8 mouse cellular contexts compared by ENCODE assay signal in genomic region chr11:87763988-87764876, GRCm38 (mm10). TPM values are rescaled to one million over a fixed set of nuclear protein-coding genes. Genes with fewer than 3 reads are reported as not detected.
DNase-seq lines count a peak whose midpoint lies in the region; ATAC-seq lines count a peak whose summit lies in the region.

No protein-coding gene starts in this region.

- no peaks in the 10 kb centered on the region for H3K9me3 ChIP-seq in embryonic facial prominence, embryonic 12.5 days
- no peaks in the 10 kb centered on the region for H3K9me3 ChIP-seq in liver, embryonic 13.5 days (replicated peaks)

- intact Hi-C loops in gastrocnemius, postnatal 14 days (cut with DNase I; ENCODE audit: low total_unique reads): no loop called here

- peaks cover 85% of the 10 kb centered on the region for H3K27me3 ChIP-seq in embryonic facial prominence, embryonic 12.5 days
- peaks cover 71% of the 10 kb centered on the region for H3K27me3 ChIP-seq in liver, embryonic 13.5 days

- peaks cover 19% of the 10 kb centered on the region for H3K4me1 ChIP-seq in embryonic facial prominence, embryonic 12.5 days
- peaks cover 48% of the 10 kb centered on the region for H3K4me1 ChIP-seq in liver, embryonic 13.5 days (replicated peaks)

- ATAC-seq in embryonic facial prominence, embryonic 12.5 days (ENCODE audit: insufficient number of reproducible peaks, insufficient read depth, low FRiP score, low TSS enrichment): 0 out of 2 replicates have a peak, but pooled peaks have one; percentile 23
- ATAC-seq in liver, embryonic 13.5 days (ENCODE audit: low read depth): no peak

- no peaks in the 10 kb centered on the region for H3K36me3 ChIP-seq in embryonic facial prominence, embryonic 12.5 days
- no peaks in the 10 kb centered on the region for H3K36me3 ChIP-seq in liver, embryonic 13.5 days

- H3K27ac ChIP-seq in embryonic facial prominence, embryonic 12.5 days: no peak overlapping the region
- H3K27ac ChIP-seq in liver, embryonic 13.5 days: no peak overlapping the region

- peak overlapping the region; percentile 45 for H3K9ac ChIP-seq in embryonic facial prominence, embryonic 12.5 days
- peak overlapping the region; percentile 40; the same call in 1 of the 2 replicates for H3K9ac ChIP-seq in liver, embryonic 13.5 days

- peak overlapping the region; percentile 44 for H3K4me3 ChIP-seq in embryonic facial prominence, embryonic 12.5 days
- H3K4me3 ChIP-seq in liver, embryonic 13.5 days (replicated peaks): peak overlapping the region; percentile 47

- H3K4me2 ChIP-seq in embryonic facial prominence, embryonic 12.5 days (replicated peaks): peak overlapping the region; percentile 86
- peak overlapping the region; percentile 72 for H3K4me2 ChIP-seq in liver, embryonic 13.5 days

- under 1% methylated on average over 65 of the region's 65 CpGs for WGBS in embryonic facial prominence, embryonic 12.5 days
- 9% methylated on average over 65 of the region's 65 CpGs for WGBS in liver, embryonic 13.5 days (ENCODE audit: insufficient replicate concordance)

- peak; percentile 28 for DNase-seq in kidney, adult 11 months
- DNase-seq in kidney, adult 9 months: no peak
- DNase-seq in adrenal gland, postnatal 14 days: peak; percentile 79
- DNase-seq in kidney, adult 18-20 months: peak; percentile 49
- DNase-seq in liver, embryonic 13.5 days: no peak
- peak; percentile 75 for DNase-seq in retina, embryonic 14.5 days (ENCODE audit: low spot score)
- DNase-seq in gastrocnemius, postnatal 14 days: no peak

RNA-seq across cellular contexts. Expression of gene Tspoap1, which starts 3.9 kb away (rescaled TPM):
- 2.8 and 3.9 TPM in 2 replicates for total RNA-seq in adrenal gland, postnatal 14 days (2021)
- 5.1 and 8.6 TPM in 2 replicates for polyA plus RNA-seq in embryonic facial prominence, embryonic 12.5 days (2016; fragmentation: Nextera tagmentation; extraction: Ambion mirVana)
- 2.7 and 3.1 TPM in 2 replicates for polyA plus RNA-seq in liver, embryonic 13.5 days (2015; fragmentation: Nextera tagmentation; extraction: Ambion mirVana)
- total RNA-seq in gastrocnemius, postnatal 14 days (2021): under 1 TPM; 0.04 TPM

RNA-seq across cellular contexts. Expression of gene Supt4a, which starts 26.9 kb away (rescaled TPM):
- total RNA-seq in adrenal gland, postnatal 14 days (2021): 56.5 and 74.2 TPM in 2 replicates
- polyA plus RNA-seq in embryonic facial prominence, embryonic 12.5 days (2016; fragmentation: Nextera tagmentation; extraction: Ambion mirVana): 158 TPM in 2 replicates
- 219 and 233 TPM in 2 replicates for polyA plus RNA-seq in liver, embryonic 13.5 days (2015; fragmentation: Nextera tagmentation; extraction: Ambion mirVana)
- 10 to 100 TPM; 30.8 to 36.4 TPM for total RNA-seq in gastrocnemius, postnatal 14 days (2021)

RNA-seq across cellular contexts. Expression of gene Mpo, which starts 29.1 kb away (rescaled TPM):
- 0.64 and 1.4 TPM in 2 replicates for total RNA-seq in adrenal gland, postnatal 14 days (2021)
- polyA plus RNA-seq in embryonic facial prominence, embryonic 12.5 days (2016; fragmentation: Nextera tagmentation; extraction: Ambion mirVana): 3.0 and 3.4 TPM in 2 replicates
- 276 and 298 TPM in 2 replicates for polyA plus RNA-seq in liver, embryonic 13.5 days (2015; fragmentation: Nextera tagmentation; extraction: Ambion mirVana)
- not detected for total RNA-seq in gastrocnemius, postnatal 14 days (2021)

Comparison
In these comparisons a context has a peak if more than half of its experiments do, and no peak if none do; other contexts are left out.
1. DNase-seq: peak in kidney, adult 11 months (single experiment), adrenal gland, postnatal 14 days (single experiment), kidney, adult 18-20 months (single experiment) and retina, embryonic 14.5 days (single experiment); none in kidney, adult 9 months (single experiment), liver, embryonic 13.5 days (single experiment) and gastrocnemius, postnatal 14 days (single experiment).